Mouse (Mus musculus): ENCODE results near the gene Pygo2. TPM values are rescaled to one million over a fixed set of nuclear protein-coding genes. Genes with fewer than 3 reads are reported as not detected.

Gene Pygo2
- polyA plus RNA-seq, 1 experiment = not detected

- peaks cover 9% of the 10 kb centered on the region; the same call in 1 of the 2 replicates for H3K4me1 ChIP-seq (ENCODE audit: control insufficient read depth, insufficient read depth, low read length)
- 36% methylated on average over 10 of the region's 10 CpGs for WGBS
- TF ChIP-seq POLR2A (IDR thresholded peaks at IDR 0.05; ENCODE audit: insufficient read depth, low read depth, low read length) = no peak
- TF ChIP-seq CTCF (IDR thresholded peaks at IDR 0.05; ENCODE audit: insufficient read depth, low read depth, low read length) = peak; percentile 47; the same call in 1 of the 2 replicates
- no peak overlapping the region for H3K27ac ChIP-seq (ENCODE audit: insufficient read depth, low read depth, low read length)
- no peak overlapping the region for H3K4me3 ChIP-seq (ENCODE audit: insufficient read depth, low read depth, low read length)
Observed at GRCm38 (mm10) chr3:89456726-89457665, 27.0 kb downstream of the Pygo2 start.

- 0 out of 2 replicates have a peak overlapping the region, but pooled peaks have one; percentile 20 for H3K27ac ChIP-seq (ENCODE audit: insufficient read depth, low read depth, low read length)
- TF ChIP-seq CTCF (IDR thresholded peaks at IDR 0.05; ENCODE audit: insufficient read depth, low read depth, low read length) (no peak), POLR2A (IDR thresholded peaks at IDR 0.05; ENCODE audit: insufficient read depth, low read depth, low read length) (no peak)
- WGBS = 34% methylated on average over 13 of the region's 13 CpGs
- H3K4me1 ChIP-seq (ENCODE audit: control insufficient read depth, insufficient read depth, low read length) = peaks cover 9% of the 10 kb centered on the region; the same call in 1 of the 2 replicates
- H3K4me3 ChIP-seq (ENCODE audit: insufficient read depth, low read depth, low read length) = peak overlapping the region; percentile 80
Observed at GRCm38 (mm10) chr3:89458372-89458964, 28.5 kb downstream of the Pygo2 start.

GRCm38 (mm10) chr3:89458965-89459807 lies 29.2 kb downstream of the Pygo2 start:
- TF ChIP-seq POLR2A (IDR thresholded peaks at IDR 0.05; ENCODE audit: insufficient read depth, low read depth, low read length) (peak; percentile 49; the same call in 1 of the 2 replicates), CTCF (IDR thresholded peaks at IDR 0.05; ENCODE audit: insufficient read depth, low read depth, low read length) (no peak)
- Histone ChIP-seq H3K27ac (ENCODE audit: insufficient read depth, low read depth, low read length) (peak overlapping the region; percentile 61), H3K4me3 (ENCODE audit: insufficient read depth, low read depth, low read length) (peak overlapping the region; percentile 80), H3K4me1 (ENCODE audit: control insufficient read depth, insufficient read depth, low read length) (peaks cover 9% of the 10 kb centered on the region; the same call in 1 of the 2 replicates)
- under 1% methylated on average over 36 of the region's 36 CpGs for WGBS

- Histone ChIP-seq H3K4me3 (ENCODE audit: insufficient read depth, low read depth, low read length) (no peak overlapping the region), H3K4me1 (ENCODE audit: control insufficient read depth, insufficient read depth, low read length) (no peaks in the 10 kb centered on the region), H3K27ac (ENCODE audit: insufficient read depth, low read depth, low read length) (no peak overlapping the region)
- TF ChIP-seq POLR2A (IDR thresholded peaks at IDR 0.05; ENCODE audit: insufficient read depth, low read depth, low read length) = no peak
- no peak for TF ChIP-seq CTCF (IDR thresholded peaks at IDR 0.05; ENCODE audit: insufficient read depth, low read depth, low read length)
- WGBS = 52% methylated on average over 4 of the region's 4 CpGs
Observed at GRCm38 (mm10) chr3:89468268-89468667, 38.3 kb downstream of the Pygo2 start.

GRCm38 (mm10) chr3:89472280-89472679 lies 42.3 kb downstream of the Pygo2 start:
- Histone ChIP-seq H3K4me3 (ENCODE audit: insufficient read depth, low read depth, low read length) (no peak overlapping the region), H3K4me1 (ENCODE audit: control insufficient read depth, insufficient read depth, low read length) (no peaks in the 10 kb centered on the region), H3K27ac (ENCODE audit: insufficient read depth, low read depth, low read length) (no peak overlapping the region)
- TF ChIP-seq CTCF (IDR thresholded peaks at IDR 0.05; ENCODE audit: insufficient read depth, low read depth, low read length) = no peak
- TF ChIP-seq POLR2A (IDR thresholded peaks at IDR 0.05; ENCODE audit: insufficient read depth, low read depth, low read length) = no peak
- WGBS = 83% methylated on average over 7 of the region's 7 CpGs

GRCm38 (mm10) chr3:89473838-89474237 lies 43.8 kb downstream of the Pygo2 start:
- no peak overlapping the region for H3K27ac ChIP-seq (ENCODE audit: insufficient read depth, low read depth, low read length)
- H3K4me3 ChIP-seq (ENCODE audit: insufficient read depth, low read depth, low read length) = no peak overlapping the region
- no peak for TF ChIP-seq CTCF (IDR thresholded peaks at IDR 0.05; ENCODE audit: insufficient read depth, low read depth, low read length)
- TF ChIP-seq POLR2A (IDR thresholded peaks at IDR 0.05; ENCODE audit: insufficient read depth, low read depth, low read length) = no peak
- H3K4me1 ChIP-seq (ENCODE audit: control insufficient read depth, insufficient read depth, low read length) = no peaks in the 10 kb centered on the region
- WGBS = 84% methylated on average over 6 of the region's 6 CpGs

GRCm38 (mm10) chr3:89479055-89479454 lies 49.0 kb downstream of the Pygo2 start:
- Histone ChIP-seq H3K4me3 (ENCODE audit: insufficient read depth, low read depth, low read length) (no peak overlapping the region), H3K4me1 (ENCODE audit: control insufficient read depth, insufficient read depth, low read length) (no peaks in the 10 kb centered on the region), H3K27ac (ENCODE audit: insufficient read depth, low read depth, low read length) (no peak overlapping the region)
- TF ChIP-seq CTCF (IDR thresholded peaks at IDR 0.05; ENCODE audit: insufficient read depth, low read depth, low read length) (no peak), POLR2A (IDR thresholded peaks at IDR 0.05; ENCODE audit: insufficient read depth, low read depth, low read length) (no peak)
- 79% methylated on average over 6 of the region's 6 CpGs for WGBS

- 48% methylated on average over 2 of the region's 2 CpGs for WGBS
- TF ChIP-seq CTCF (IDR thresholded peaks at IDR 0.05; ENCODE audit: insufficient read depth, low read depth, low read length) = no peak
- TF ChIP-seq POLR2A (IDR thresholded peaks at IDR 0.05; ENCODE audit: insufficient read depth, low read depth, low read length) = no peak
- Histone ChIP-seq H3K4me3 (ENCODE audit: insufficient read depth, low read depth, low read length) (no peak overlapping the region), H3K27ac (ENCODE audit: insufficient read depth, low read depth, low read length) (no peak overlapping the region), H3K4me1 (ENCODE audit: control insufficient read depth, insufficient read depth, low read length) (peaks cover 5% of the 10 kb centered on the region; the same call in 1 of the 2 replicates)
Observed at GRCm38 (mm10) chr3:89481488-89481887, 51.5 kb downstream of the Pygo2 start.
